Mouse (Mus musculus) CH12.LX (cell line): Measurements from ENCODE around the gene Amn1. TPM values are rescaled to one million over a fixed set of nuclear protein-coding genes. Genes with fewer than 3 reads are reported as not detected.

Source experiments
- DNase-seq: peaks from one replicate; pipeline ENCODE4 v3.0.0-alpha.2; 2013; ENCODE audit errors: extremely low read depth
- H3K27ac ChIP-seq: 2 replicates; pipeline ENCODE4 v1.5.1; 2012; ENCODE audit warnings: low read depth, mild to moderate bottlenecking, control low read depth, moderate library complexity; ENCODE audit not compliant: insufficient read depth
- H3K27me3 ChIP-seq: replicated peaks from 2 replicates; pipeline ENCODE3; 2012; ENCODE audit warnings: inconsistent platforms
- H3K36me3 ChIP-seq, 2 experiments: replicated peaks in 1 of 2; 2 replicates each; pipeline versions ENCODE3 to v1.6.1; 2012; ENCODE audit warnings: inconsistent platforms in 1 of 2, low read length in 1 of 2, mild to moderate bottlenecking in 1 of 2, mixed read lengths in 1 of 2, moderate library complexity in 1 of 2; ENCODE audit not compliant: control insufficient read depth in 1 of 2, insufficient read depth in 1 of 2
- H3K4me1 ChIP-seq, 2 experiments: 2 replicates each; pipeline ENCODE4 v1.6.1; 2012; ENCODE audit warnings: inconsistent platforms in 1 of 2, moderate library complexity in 1 of 2; ENCODE audit not compliant: insufficient read depth in 2 of 2, control insufficient read depth in 1 of 2
- H3K4me2 ChIP-seq: 2 replicates; pipeline ENCODE4 v1.6.1; 2012; ENCODE audit warnings: low read depth, mild to moderate bottlenecking, control low read depth; ENCODE audit not compliant: poor library complexity, insufficient read depth, severe bottlenecking
- H3K4me3 ChIP-seq, 3 experiments: fragments of 150-350 bp in 1 of 3; sonication (generic) in 1 of 3; replicated peaks in 1 of 3; 2 replicates each; pipeline versions ENCODE3 to v1.5.1; 2011 to 2012; ENCODE audit warnings: low read depth in 2 of 3, low read length in 2 of 3, mild to moderate bottlenecking in 2 of 3, moderate library complexity in 2 of 3, control low read depth in 1 of 3, improper control_type of control experiment in 1 of 3, inconsistent platforms in 1 of 3, mixed read lengths in 1 of 3; ENCODE audit not compliant: poor library complexity in 1 of 3
- H3K79me2 ChIP-seq: replicated peaks from 2 replicates; pipeline ENCODE4 v1.6.1; 2012; ENCODE audit warnings: mild to moderate bottlenecking, moderate library complexity; ENCODE audit not compliant: control insufficient read depth, poor library complexity, insufficient read depth, severe bottlenecking; ENCODE audit errors: extremely low read depth
- H3K9ac ChIP-seq: 2 replicates; pipeline ENCODE4 v1.6.1; 2012; ENCODE audit warnings: low read depth, mild to moderate bottlenecking, control low read depth, moderate library complexity; ENCODE audit not compliant: insufficient read depth
- H3K9me3 ChIP-seq: replicated peaks from 2 replicates; pipeline ENCODE3; 2012; ENCODE audit warnings: low read length, inconsistent platforms, mixed read lengths
- BHLHE40 ChIP-seq: IDR thresholded peaks from 2 replicates; pipeline ENCODE4 v1.6.1; 2011; ENCODE audit warnings: mild to moderate bottlenecking, low read depth, low read length, improper control_type of control experiment
- CHD2 ChIP-seq: IDR thresholded peaks from 2 replicates; pipeline ENCODE4 v1.6.1; 2011; ENCODE audit warnings: low read length, improper control_type of control experiment
- CTCF ChIP-seq, 2 experiments: IDR thresholded peaks in 1 of 2; conservative IDR thresholded peaks in 1 of 2; 2 replicates each; pipeline ENCODE4 v1.5.1; 2011 to 2012; ENCODE audit warnings: low read depth in 2 of 2, low read length in 2 of 2, improper control_type of control experiment in 1 of 2, inconsistent platforms in 1 of 2, mild to moderate bottlenecking in 1 of 2, moderate library complexity in 1 of 2
- E2F4 ChIP-seq: IDR thresholded peaks from 2 replicates; pipeline ENCODE4 v1.6.1; 2011; ENCODE audit warnings: low read depth, low read length, improper control_type of control experiment; ENCODE audit not compliant: insufficient replicate concordance
- EP300 ChIP-seq: IDR thresholded peaks from 2 replicates; pipeline ENCODE4 v1.6.1; 2011; ENCODE audit warnings: low read length, improper control_type of control experiment
- GABPA ChIP-seq: IDR thresholded peaks from 2 replicates; pipeline ENCODE4 v1.6.1; 2012; ENCODE audit warnings: low read depth, low read length, improper control_type of control experiment, inconsistent platforms; ENCODE audit not compliant: insufficient replicate concordance
- IRF4 ChIP-seq: IDR thresholded peaks from 2 replicates; pipeline ENCODE4 v1.6.1; 2014; ENCODE audit warnings: low read depth, mild to moderate bottlenecking, inconsistent platforms, low read length, improper control_type of control experiment
- JUND ChIP-seq: conservative IDR thresholded peaks from 2 replicates; pipeline ENCODE4 v1.6.1; 2011; ENCODE audit warnings: low read depth, low read length, improper control_type of control experiment
- KAT2A ChIP-seq: IDR thresholded peaks from 2 replicates; pipeline ENCODE4 v1.6.1; 2012; ENCODE audit warnings: low read length, improper control_type of control experiment, inconsistent platforms; ENCODE audit not compliant: insufficient replicate concordance
- MAFK ChIP-seq: IDR thresholded peaks from 2 replicates; pipeline ENCODE4 v1.6.1; 2011; ENCODE audit warnings: low read length, improper control_type of control experiment; ENCODE audit not compliant: insufficient replicate concordance
- MAX ChIP-seq: IDR thresholded peaks from 2 replicates; pipeline ENCODE4 v1.6.1; 2011; ENCODE audit warnings: low read length, improper control_type of control experiment
- MAZ ChIP-seq: IDR thresholded peaks from 2 replicates; pipeline ENCODE4 v1.6.1; 2012; ENCODE audit warnings: low read depth, mild to moderate bottlenecking, inconsistent platforms, low read length, improper control_type of control experiment, moderate library complexity
- MXI1 ChIP-seq: IDR thresholded peaks from 2 replicates; pipeline ENCODE4 v1.6.1; 2011; ENCODE audit warnings: mild to moderate bottlenecking, low read depth, low read length, improper control_type of control experiment
- MYC ChIP-seq: IDR thresholded peaks from 2 replicates; pipeline ENCODE4 v1.6.1; 2011; ENCODE audit warnings: low read depth, mild to moderate bottlenecking, improper control_type of control experiment, low read length
- NRF1 ChIP-seq: IDR thresholded peaks from 2 replicates; pipeline ENCODE4 v1.6.1; 2014; ENCODE audit warnings: low read depth, mild to moderate bottlenecking, inconsistent platforms, low read length, improper control_type of control experiment, moderate library complexity
- PAX5 ChIP-seq: IDR thresholded peaks from 2 replicates; pipeline ENCODE4 v1.6.1; 2012; ENCODE audit warnings: low read length, inconsistent platforms, mixed read lengths
- POLR2A ChIP-seq: IDR thresholded peaks from 2 replicates; pipeline ENCODE4 v1.6.1; 2011; ENCODE audit warnings: low read depth, mild to moderate bottlenecking, improper control_type of control experiment, low read length
- POLR2AphosphoS2 ChIP-seq: IDR thresholded peaks from 2 replicates; pipeline ENCODE4 v1.6.1; 2011; ENCODE audit warnings: low read depth, low read length, improper control_type of control experiment
- RAD21 ChIP-seq: IDR thresholded peaks from 2 replicates; pipeline ENCODE4 v1.6.1; 2011; ENCODE audit warnings: low read depth, mild to moderate bottlenecking, low read length, improper control_type of control experiment, moderate library complexity
- RCOR1 ChIP-seq: conservative IDR thresholded peaks from 2 replicates; pipeline ENCODE4 v1.6.1; 2012; ENCODE audit warnings: low read depth, mild to moderate bottlenecking, inconsistent platforms, low read length, improper control_type of control experiment
- SIN3A ChIP-seq: IDR thresholded peaks from 2 replicates; pipeline ENCODE4 v1.6.1; 2012; ENCODE audit warnings: low read length, improper control_type of control experiment, inconsistent platforms
- SMC3 ChIP-seq: IDR thresholded peaks from 2 replicates; pipeline ENCODE4 v1.6.1; 2011; ENCODE audit warnings: low read depth, low read length, improper control_type of control experiment
- TCF12 ChIP-seq: IDR thresholded peaks from 2 replicates; pipeline ENCODE4 v1.6.1; 2014; ENCODE audit warnings: low read depth, mild to moderate bottlenecking, inconsistent platforms, low read length, improper control_type of control experiment
- USF1 ChIP-seq: IDR thresholded peaks from 2 replicates; pipeline ENCODE4 v1.6.1; 2014; ENCODE audit warnings: low read depth, mild to moderate bottlenecking, inconsistent platforms, low read length, improper control_type of control experiment
- ZC3H11A ChIP-seq: IDR thresholded peaks from 2 replicates; pipeline ENCODE4 v1.6.1; 2012; ENCODE audit warnings: low read depth, mild to moderate bottlenecking, inconsistent platforms, low read length, improper control_type of control experiment
- ZKSCAN1 ChIP-seq: IDR thresholded peaks from 2 replicates; pipeline ENCODE4 v1.6.1; 2012; ENCODE audit warnings: low read depth, inconsistent platforms, low read length, improper control_type of control experiment, borderline replicate concordance
- ZMIZ1 ChIP-seq: IDR thresholded peaks from 2 replicates; pipeline ENCODE4 v1.6.1; 2012; ENCODE audit warnings: low read depth, mild to moderate bottlenecking, inconsistent platforms, low read length, improper control_type of control experiment
- ZNF384 ChIP-seq: IDR thresholded peaks from 2 replicates; pipeline ENCODE4 v1.6.1; 2012; ENCODE audit warnings: low read depth, low read length, improper control_type of control experiment, inconsistent platforms
- dilution Hi-C: fragments of 300-500 bp; cut with MboI; formaldehyde crosslinking; loops from 2 replicates; pipeline ENCODE4 v1.14.3; 2020; ENCODE audit warnings: low sequenced_read_pairs; ENCODE audit not compliant: extremely low pct_unique_long_range_greater_than_20kb, extremely low pct_ligation_motif_present
- in situ Hi-C: fragments of 300-500 bp; cut with MboI; formaldehyde crosslinking; loops from 3 replicates; pipeline ENCODE4 v1.14.3; 2019; ENCODE audit warnings: low sequenced_read_pairs, low pct_ligation_motif_present, low pct_unique_long_range_greater_than_20kb, mixed read lengths
- polyA plus RNA-seq: library from polyadenylated mRNA; unstranded; fragments of >175 nt; gene quantifications from 2 replicates; pipeline ENCODE4 v1.2.1, GENCODE M21; 2012; ENCODE audit warnings: low read depth; ENCODE audit not compliant: insufficient read length
- total RNA-seq, 2 experiments: library from RNA; depleted of rRNA; stranded (reverse); fragments of 300-350 nt in 1 of 2; fragments of >200 nt in 1 of 2; gene quantifications; 2 replicates each; pipeline ENCODE4 v1.2.3; 2012 to 2014

Gene Amn1
- total and polyA plus RNA-seq, 3 experiments: 3.2 to 8.9 (median 6.3) TPM

GRCm38 (mm10) chr6:149126675-149127074 is 61.8 kb downstream of the Amn1 start:
- Histone ChIP-seq H3K9me3 (no peaks in the 10 kb centered on the region), H3K27me3 (no peaks in the 10 kb centered on the region), H3K36me3 (no peaks in the 10 kb centered on the region), H3K9ac (no peak overlapping the region), H3K79me2 (no peaks in the 10 kb centered on the region), H3K4me2 (no peak overlapping the region), H3K4me3 (no peak overlapping the region), H3K27ac (no peak overlapping the region), H3K4me1 (peaks cover 0 to 4% of the 10 kb centered on the region in 2 experiments; a peak in 1 of 4 replicates)
- in situ Hi-C loops (no loop called here), dilution Hi-C loops (no loop called here)
- peak; percentile 76 for DNase-seq
- TF ChIP-seq ZMIZ1 (no peak), ZKSCAN1 (no peak), SMC3 (peak; percentile 75), MXI1 (peak; percentile 27; the same call in 1 of the 2 replicates), CHD2 (no peak), E2F4 (no peak), MYC (peak; percentile 92), GABPA (no peak), MAX (peak; percentile 54; the same call in 1 of the 2 replicates), CTCF (conservative IDR thresholded peaks at IDR 0.05 in 1 of 2, IDR thresholded peaks at IDR 0.05 in 1 of 2; ENCODE audit: low read depth in 2 of 2, low read length in 2 of 2) (peak; percentile 54 to 80), ZNF384 (no peak), SIN3A (no peak), RCOR1 (no peak), ZC3H11A (no peak), KAT2A (no peak), EP300 (no peak), TCF12 (no peak), BHLHE40 (no peak), USF1 (no peak), MAZ (no peak), POLR2AphosphoS2 (no peak), IRF4 (no peak), RAD21 (peak; percentile 85)

GRCm38 (mm10) chr6:149123042-149123441 is 65.5 kb downstream of the Amn1 start:
- no peak overlapping the region for H3K4me3 ChIP-seq
- H3K36me3 ChIP-seq: no peaks in the 10 kb centered on the region
- H3K79me2 ChIP-seq: no peaks in the 10 kb centered on the region
- in situ Hi-C loops: loop anchor here (25.0 kb wide), 1 partner anchor 186 kb away; the partner anchor contains the start of gene Sinhcaf
- no peak overlapping the region for H3K4me2 ChIP-seq
- H3K4me1 ChIP-seq: peaks cover 5 to 11% of the 10 kb centered on the region in 2 experiments; a peak in 3 of 4 replicates
- H3K27me3 ChIP-seq: no peaks in the 10 kb centered on the region
- H3K27ac ChIP-seq: no peak overlapping the region
- dilution Hi-C loops: no loop called here
- no peak for DNase-seq
- H3K9me3 ChIP-seq: no peaks in the 10 kb centered on the region
- TF ChIP-seq EP300: no peak
- TF ChIP-seq ZNF384: no peak
- no peak for TF ChIP-seq JUND
- TF ChIP-seq MAZ: no peak
- no peak for TF ChIP-seq MAFK
- no peak for TF ChIP-seq E2F4
- TF ChIP-seq POLR2A: no peak
- no peak for TF ChIP-seq CHD2
- TF ChIP-seq CTCF (conservative IDR thresholded peaks at IDR 0.05 in 1 of 2, IDR thresholded peaks at IDR 0.05 in 1 of 2; ENCODE audit: low read depth in 2 of 2, low read length in 2 of 2): no peak
- no peak for TF ChIP-seq NRF1
- TF ChIP-seq USF1: no peak
- TF ChIP-seq POLR2AphosphoS2: no peak
- TF ChIP-seq IRF4: no peak
- TF ChIP-seq SMC3: no peak
- no peak for TF ChIP-seq PAX5
- H3K9ac ChIP-seq: no peak overlapping the region
